Mouse (Mus musculus) liver, postnatal 0 days (tissue): ENCODE measurements at regions not wholly inside any gene's neighbourhood (a gene's known extent, or its start where the extent isn't known, plus 50 kb on each side); places are given as distances from the start of the nearest gene placed in this dataset.
A peak's percentile ranks its signal among the peaks of the same experiment; 100 is the strongest.

Experiments used
- ATAC-seq: fragments of 200-750 bp; cut with Nextera tagmentation; 2 replicates; pipeline ENCODE4 v1.8.0; 2017; ENCODE audit warnings: mild to moderate bottlenecking, moderate library complexity
- DNase-seq: peaks from one replicate; pipeline ENCODE4 v3.0.0-alpha.2; 2016
- H3K27ac ChIP-seq: fragments of 300-500 bp; sonication (generic); 2 replicates; pipeline ENCODE4 v1.5.1; 2014; ENCODE audit warnings: antibody characterized with exemption, moderate library complexity, mild to moderate bottlenecking, low read depth
- H3K27me3 ChIP-seq: fragments of 300-500 bp; sonication (generic); 2 replicates; pipeline ENCODE4 v1.6.1; 2014; ENCODE audit warnings: low read length, control low read depth, mixed read lengths; ENCODE audit not compliant: insufficient read depth
- H3K36me3 ChIP-seq: fragments of 300-500 bp; sonication (generic); replicated peaks from 2 replicates; pipeline ENCODE4 v1.6.1; 2014; ENCODE audit warnings: mild to moderate bottlenecking, control low read depth, low read length, moderate library complexity, mixed read lengths; ENCODE audit not compliant: insufficient read depth
- H3K4me1 ChIP-seq: fragments of 300-500 bp; sonication (generic); 2 replicates; pipeline ENCODE4 v1.6.1; 2014; ENCODE audit warnings: antibody characterized with exemption, mild to moderate bottlenecking, control low read depth; ENCODE audit not compliant: insufficient read depth
- H3K4me2 ChIP-seq: fragments of 300-500 bp; sonication (generic); 2 replicates; pipeline ENCODE4 v1.6.1; 2014; ENCODE audit warnings: low read depth, mild to moderate bottlenecking, low read length, moderate library complexity, mixed read lengths
- H3K4me3 ChIP-seq: fragments of 300-500 bp; sonication (generic); 2 replicates; pipeline ENCODE4 v1.5.1; 2014; ENCODE audit warnings: low read depth, low read length
- H3K9ac ChIP-seq: fragments of 300-500 bp; sonication (generic); replicated peaks from 2 replicates; pipeline ENCODE4 v1.6.1; 2014; ENCODE audit warnings: mild to moderate bottlenecking, moderate library complexity
- H3K9me3 ChIP-seq: fragments of 300-500 bp; sonication (generic); 2 replicates; pipeline ENCODE4 v1.6.1; 2016; ENCODE audit warnings: mild to moderate bottlenecking, control low read depth, low read length, mixed read lengths
- CTCF ChIP-seq: sonication (generic); IDR thresholded peaks from 2 replicates; pipeline ENCODE4 v1.5.1; 2016; ENCODE audit warnings: antibody characterized with exemption, low read depth
- EP300 ChIP-seq: IDR thresholded peaks from 2 replicates; pipeline ENCODE4 v1.6.1; 2016; ENCODE audit warnings: antibody characterized with exemption, low read depth, mild to moderate bottlenecking
- WGBS: fragments of 180-500 bp; shearing (Covaris S2); extraction: QIAGEN DNeasy Blood & Tissue Kit; methylation state at CpG from one replicate; pipeline ENCODE4 v1.1.7; 2014; ENCODE audit not compliant: insufficient replicate concordance; 5-methylcytosine and 5-hydroxymethylcytosine counted together

DNA sequence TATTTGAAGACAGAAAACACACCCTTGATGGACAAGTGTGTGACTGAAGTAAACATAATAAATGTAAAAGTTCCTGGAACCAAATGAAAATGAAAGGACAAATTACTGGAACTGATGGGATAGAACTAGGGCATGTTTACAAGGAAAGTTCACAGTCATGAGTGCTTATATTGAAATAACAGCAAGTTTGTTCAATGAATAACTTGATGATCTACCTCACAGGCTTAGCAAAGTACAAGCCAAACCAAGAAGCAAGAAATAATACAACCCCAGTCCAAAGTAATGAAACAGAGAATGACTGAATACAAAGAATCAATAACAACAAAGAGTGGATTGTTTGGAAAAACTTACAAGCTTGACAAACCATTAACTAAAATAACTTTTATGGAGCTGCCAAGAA is 56.2 kb downstream of the Gm379 start:
- no peak for TF ChIP-seq CTCF
- TF ChIP-seq EP300, result 0 out of 2 replicates have a peak, but pooled peaks have one; percentile 10

DNA sequence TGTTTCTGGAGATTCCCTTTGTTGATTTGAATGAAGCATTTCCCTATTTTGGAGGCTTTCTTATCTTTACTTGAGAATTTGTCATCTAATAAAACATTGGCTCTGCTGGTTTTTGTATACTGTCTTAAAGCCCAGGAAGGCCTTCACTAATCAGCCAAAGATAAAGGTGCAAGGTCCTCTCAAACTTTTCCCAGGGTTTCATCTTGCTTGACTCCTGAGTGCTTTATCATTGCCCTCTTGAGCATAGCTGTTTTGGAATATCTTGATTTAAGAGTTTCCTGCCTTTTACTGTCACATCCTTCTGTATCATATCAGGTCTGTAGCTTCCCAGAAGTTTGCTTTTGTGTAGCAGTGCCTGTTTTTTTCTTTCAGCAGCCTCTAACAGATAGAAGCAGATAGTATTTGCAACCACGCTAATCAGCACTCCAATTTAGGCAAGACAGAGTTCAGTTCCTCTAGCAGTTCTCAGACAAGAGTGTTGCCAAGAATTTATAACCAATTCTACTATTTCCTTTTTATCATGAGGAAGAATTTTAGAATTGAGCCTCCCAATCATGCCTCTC is 64.7 kb downstream of the Gm379 start:
- H3K9ac ChIP-seq, result no peak overlapping the region
- no peaks in the 10 kb centered on the region for H3K36me3 ChIP-seq
- H3K4me3 ChIP-seq, result no peak overlapping the region
- H3K27ac ChIP-seq, result no peak overlapping the region
- H3K9me3 ChIP-seq, result no peaks in the 10 kb centered on the region
- no peak overlapping the region for H3K4me2 ChIP-seq
- no peak for TF ChIP-seq CTCF
- no peak for TF ChIP-seq EP300
- DNase-seq (no peak), ATAC-seq (no peak)
- H3K27me3 ChIP-seq, result no peaks in the 10 kb centered on the region
- no peaks in the 10 kb centered on the region for H3K4me1 ChIP-seq
- WGBS, result 67% methylated on average over 1 of the region's 1 CpGs

More for the DNA sequence above, 56.2 kb downstream of the Gm379 start:
- H3K27me3 ChIP-seq, result no peaks in the 10 kb centered on the region
- no peaks in the 10 kb centered on the region for H3K9me3 ChIP-seq
- no peaks in the 10 kb centered on the region for H3K4me1 ChIP-seq
- DNase-seq, result no peak
- H3K4me2 ChIP-seq, result no peak overlapping the region
- peak; percentile 88 for ATAC-seq
- no peaks in the 10 kb centered on the region for H3K36me3 ChIP-seq
- no peak overlapping the region for H3K27ac ChIP-seq
- no peak overlapping the region for H3K9ac ChIP-seq
- H3K4me3 ChIP-seq, result no peak overlapping the region

DNA sequence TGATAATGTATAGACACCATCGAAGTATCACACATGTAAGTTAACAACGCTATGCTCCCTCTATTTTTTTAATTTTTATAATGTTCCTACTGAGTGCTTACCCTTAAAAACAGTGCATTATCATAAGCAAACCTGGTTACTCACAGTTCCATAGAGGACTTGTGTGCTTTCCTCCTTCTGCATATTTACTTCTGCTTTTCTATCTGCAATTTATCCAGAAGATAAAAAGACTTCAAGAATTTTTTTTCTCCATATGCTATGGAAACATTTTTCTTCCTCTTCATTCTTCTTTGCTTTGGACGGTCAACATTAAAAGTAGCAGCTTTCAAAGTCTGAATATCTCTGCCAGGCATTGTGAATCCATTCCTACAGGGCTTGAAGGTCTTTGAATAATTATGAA is 102.7 kb downstream of the Gm379 start:
- H3K4me1 ChIP-seq, result no peaks in the 10 kb centered on the region
- 69% methylated on average over 3 of the region's 3 CpGs for WGBS
- H3K27ac ChIP-seq, result no peak overlapping the region
- no peak overlapping the region for H3K9ac ChIP-seq
- no peaks in the 10 kb centered on the region for H3K27me3 ChIP-seq
- DNase-seq (no peak), ATAC-seq (no peak)
- H3K9me3 ChIP-seq, result no peaks in the 10 kb centered on the region
- TF ChIP-seq EP300 (no peak), CTCF (no peak)
- H3K4me3 ChIP-seq, result no peak overlapping the region
- H3K36me3 ChIP-seq, result no peaks in the 10 kb centered on the region
- H3K4me2 ChIP-seq, result no peak overlapping the region

DNA sequence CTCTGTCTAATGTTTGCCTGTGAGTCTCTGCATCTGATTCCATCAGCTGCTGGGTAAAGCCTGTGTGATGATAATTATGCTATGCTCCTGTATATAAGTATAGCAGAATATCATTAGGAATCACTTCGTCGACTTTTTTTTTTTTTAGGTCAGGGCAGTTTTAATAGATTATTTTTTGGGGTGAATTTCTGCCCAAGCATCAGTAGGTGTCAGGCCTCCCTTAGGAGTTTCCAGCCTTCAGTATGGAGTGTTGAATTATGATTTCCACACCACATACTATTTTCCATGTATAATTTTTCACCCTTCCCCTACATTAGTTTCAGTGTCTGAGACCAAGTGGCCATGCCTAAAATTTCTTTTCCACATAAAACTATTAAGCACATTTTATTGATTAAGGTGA is 121.5 kb downstream of the Gm379 start:
- WGBS, result 68% methylated on average over 2 of the region's 2 CpGs
- no peak for ATAC-seq
- TF ChIP-seq CTCF (peak; percentile 24; the same call in 1 of the 2 replicates), EP300 (no peak)

DNA sequence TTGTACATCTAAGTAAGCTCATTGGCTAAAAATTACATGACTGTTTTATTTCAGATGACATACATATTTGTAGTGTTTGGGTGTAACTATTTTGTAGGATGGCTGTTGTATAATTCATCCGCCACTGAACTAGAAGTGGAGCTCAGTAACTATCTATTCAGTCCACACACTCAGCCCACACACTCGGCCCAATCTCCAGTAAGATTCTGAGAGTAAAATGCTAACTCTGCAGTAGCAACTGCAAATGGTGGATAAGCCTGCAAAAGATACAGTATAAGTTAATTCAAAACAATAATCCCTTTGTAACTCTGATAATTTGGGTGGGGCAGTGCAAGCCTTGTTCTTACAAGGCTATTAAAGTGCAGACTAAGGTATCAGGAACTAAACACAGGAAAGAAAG is 123.3 kb downstream of the Gm379 start:
- DNase-seq (no peak), ATAC-seq (no peak)
- Histone ChIP-seq H3K27ac (no peak overlapping the region), H3K27me3 (no peaks in the 10 kb centered on the region), H3K4me3 (no peak overlapping the region), H3K36me3 (no peaks in the 10 kb centered on the region), H3K4me1 (no peaks in the 10 kb centered on the region), H3K9me3 (no peaks in the 10 kb centered on the region), H3K4me2 (no peak overlapping the region), H3K9ac (no peak overlapping the region)
- TF ChIP-seq EP300 (no peak), CTCF (no peak)
- 78% methylated on average over 2 of the region's 2 CpGs for WGBS

More for the DNA sequence above, 121.5 kb downstream of the Gm379 start:
- Histone ChIP-seq H3K9ac (no peak overlapping the region), H3K4me1 (no peaks in the 10 kb centered on the region), H3K4me2 (no peak overlapping the region), H3K27me3 (no peaks in the 10 kb centered on the region), H3K9me3 (no peaks in the 10 kb centered on the region), H3K4me3 (no peak overlapping the region), H3K36me3 (no peaks in the 10 kb centered on the region), H3K27ac (no peak overlapping the region)
- no peak for DNase-seq

DNA sequence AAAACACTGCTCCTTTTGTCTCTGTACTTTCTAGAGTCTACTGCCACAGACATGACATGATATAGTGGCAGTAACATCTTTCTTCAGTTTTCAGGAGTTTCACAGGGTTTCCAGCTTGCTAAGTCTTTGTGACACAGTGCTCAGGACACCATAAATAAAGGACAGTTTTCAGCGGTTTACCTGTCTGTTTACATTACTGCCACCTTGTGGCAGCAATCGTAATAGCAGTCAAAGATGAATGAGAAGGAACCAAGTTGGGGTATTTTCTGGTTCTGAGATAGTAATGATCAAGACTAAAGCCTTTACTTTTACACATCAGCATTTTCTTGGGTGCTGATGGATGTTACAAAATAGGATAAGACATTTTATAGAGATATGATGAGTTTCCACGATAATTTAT is 127.7 kb downstream of the Gm379 start:
- Histone ChIP-seq H3K4me1 (no peaks in the 10 kb centered on the region), H3K9me3 (no peaks in the 10 kb centered on the region), H3K4me2 (no peak overlapping the region), H3K4me3 (no peak overlapping the region), H3K27ac (no peak overlapping the region), H3K36me3 (no peaks in the 10 kb centered on the region), H3K27me3 (no peaks in the 10 kb centered on the region), H3K9ac (no peak overlapping the region)
- WGBS, result 4% methylated on average over 3 of the region's 3 CpGs
- no peak for ATAC-seq
- TF ChIP-seq CTCF, result peak; percentile 73
- no peak for TF ChIP-seq EP300
- peak; percentile 17 for DNase-seq
